Mouse (Mus musculus): Measurements from ENCODE around the gene Col8a1. TPM values are rescaled to one million over a fixed set of nuclear protein-coding genes. Genes with fewer than 3 reads are reported as not detected.

The Col8a1 gene
- 0.25 and 0.30 TPM in 2 replicates for polyA plus RNA-seq (2015; fragmentation: Nextera tagmentation; extraction: Ambion mirVana)

GRCm38 (mm10) chr16:57754526-57755125, at the start of gene Col8a1:
Gene Col8a1 (minus strand): TSS chr16:57754737.
- ATAC-seq (ENCODE audit: low read depth) (no peak), DNase-seq (no peak)

DNA sequence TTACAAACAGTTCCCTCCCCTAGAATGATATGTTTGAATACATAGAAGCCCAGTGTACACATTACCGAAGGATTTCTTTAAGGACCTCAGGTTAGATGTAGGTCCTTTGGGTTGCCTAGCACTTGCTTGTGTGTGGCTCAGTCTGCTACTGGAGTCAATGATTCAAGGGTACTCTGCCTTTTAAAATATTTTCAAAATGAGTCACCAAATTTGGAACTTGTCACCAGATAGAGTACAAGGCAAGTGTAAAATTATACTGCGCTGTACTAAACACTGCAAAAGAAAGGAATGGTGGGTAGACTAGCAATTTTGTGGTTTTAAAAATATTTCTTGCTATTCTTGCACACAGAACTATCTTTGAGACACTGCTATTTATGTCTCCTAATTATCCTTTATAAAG, 47.3 kb upstream of the Col8a1 start:
- Histone ChIP-seq H3K9ac (no peak overlapping the region), H3K36me3 (no peaks in the 10 kb centered on the region), H3K27ac (no peak overlapping the region), H3K4me3 (replicated peaks) (no peak overlapping the region), H3K4me2 (no peak overlapping the region), H3K4me1 (replicated peaks) (no peaks in the 10 kb centered on the region), H3K27me3 (no peaks in the 10 kb centered on the region), H3K9me3 (replicated peaks) (no peaks in the 10 kb centered on the region)
- 75% methylated on average over 2 of the region's 2 CpGs for WGBS (ENCODE audit: insufficient replicate concordance)
- no peak for DNase-seq
- ATAC-seq (ENCODE audit: low read depth), result no peak

More at GRCm38 (mm10) chr16:57754526-57755125, at the start of gene Col8a1:
- H3K27me3 ChIP-seq, result peaks cover 5% of the 10 kb centered on the region
- 0 out of 2 replicates have a peak within 1 kb of the TSS, but pooled peaks have one; percentile 4 for H3K4me3 ChIP-seq (replicated peaks)
- no peak within 1 kb of the TSS for H3K9ac ChIP-seq
- H3K27ac ChIP-seq, result no peak within 1 kb of the TSS
- H3K4me2 ChIP-seq, result peak within 1 kb of the TSS; percentile 48
- H3K36me3 ChIP-seq, result no peaks in the 10 kb centered on the region
- no peaks in the 10 kb centered on the region for H3K4me1 ChIP-seq (replicated peaks)
- H3K9me3 ChIP-seq (replicated peaks), result no peaks in the 10 kb centered on the region
- 7% methylated on average over 19 of the region's 19 CpGs for WGBS (ENCODE audit: insufficient replicate concordance)

- no peak overlapping the region for H3K27ac ChIP-seq
- H3K27me3 ChIP-seq, result no peaks in the 10 kb centered on the region
- H3K4me3 ChIP-seq (replicated peaks), result no peak overlapping the region
- no peak for DNase-seq
- H3K9ac ChIP-seq, result no peak overlapping the region
- H3K4me1 ChIP-seq (replicated peaks), result no peaks in the 10 kb centered on the region
- no peak overlapping the region for H3K4me2 ChIP-seq
- no peaks in the 10 kb centered on the region for H3K36me3 ChIP-seq
- WGBS (ENCODE audit: insufficient replicate concordance), result 59% methylated on average over 6 of the region's 6 CpGs
- no peaks in the 10 kb centered on the region for H3K9me3 ChIP-seq (replicated peaks)
- ATAC-seq (ENCODE audit: low read depth), result no peak
Measured at GRCm38 (mm10) chr16:57796321-57796720, 41.8 kb upstream of the Col8a1 start.

DNA sequence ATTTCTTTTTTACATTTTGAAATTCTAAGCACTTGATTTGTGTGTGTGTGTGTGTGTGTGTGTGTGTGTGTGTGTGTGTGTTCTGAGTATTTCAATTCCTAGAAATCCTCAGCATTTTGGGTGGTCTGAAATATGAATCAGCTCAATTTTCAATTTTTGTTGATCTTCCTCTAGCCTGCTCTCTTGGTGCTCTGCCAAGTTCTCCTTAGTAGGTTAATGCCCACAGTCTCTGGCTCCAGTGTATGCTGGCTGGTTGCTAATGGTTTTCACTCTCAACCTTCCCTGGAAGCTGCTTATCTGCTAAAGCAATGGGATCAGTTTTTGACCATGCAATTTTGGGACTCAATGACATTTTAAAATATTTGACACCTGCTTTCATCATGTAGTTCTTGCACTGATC, 24.5 kb upstream of the Col8a1 start:
- Histone ChIP-seq H3K36me3 (no peaks in the 10 kb centered on the region), H3K9me3 (replicated peaks) (no peaks in the 10 kb centered on the region), H3K9ac (no peak overlapping the region), H3K27me3 (no peaks in the 10 kb centered on the region), H3K4me1 (replicated peaks) (no peaks in the 10 kb centered on the region), H3K4me2 (no peak overlapping the region), H3K27ac (no peak overlapping the region), H3K4me3 (replicated peaks) (no peak overlapping the region)
- no peak for ATAC-seq (ENCODE audit: low read depth)
- DNase-seq, result no peak

- Histone ChIP-seq H3K4me1 (replicated peaks) (no peaks in the 10 kb centered on the region), H3K27me3 (no peaks in the 10 kb centered on the region), H3K4me2 (no peak overlapping the region), H3K4me3 (replicated peaks) (no peak overlapping the region), H3K36me3 (no peaks in the 10 kb centered on the region), H3K27ac (no peak overlapping the region), H3K9ac (no peak overlapping the region), H3K9me3 (replicated peaks) (no peaks in the 10 kb centered on the region)
- no peak for DNase-seq
- WGBS (ENCODE audit: insufficient replicate concordance), result 52% methylated on average over 3 of the region's 3 CpGs
- ATAC-seq (ENCODE audit: low read depth), result no peak
Measured at GRCm38 (mm10) chr16:57765615-57766014, 11.1 kb upstream of the Col8a1 start.

DNA sequence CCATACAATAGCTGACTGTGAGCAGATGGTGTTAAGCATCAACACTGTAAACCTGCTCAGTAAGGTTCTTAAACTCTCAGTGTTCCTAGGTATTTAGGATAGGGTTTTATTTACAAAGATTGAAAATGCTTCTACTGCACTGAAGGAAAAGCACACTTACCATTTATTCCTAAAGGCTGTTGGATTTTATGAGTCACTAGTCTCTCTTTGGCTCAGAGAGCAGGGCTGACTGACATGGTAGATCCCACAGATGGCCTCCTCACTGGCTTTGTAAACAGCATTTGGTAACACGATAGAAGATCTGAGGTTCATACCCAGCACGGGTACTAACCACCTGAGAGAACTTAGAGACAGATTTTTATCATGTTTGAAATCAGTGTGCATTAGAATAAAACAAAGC, 5.3 kb upstream of the Col8a1 start:
- H3K9me3 ChIP-seq (replicated peaks), result no peaks in the 10 kb centered on the region
- no peak overlapping the region for H3K27ac ChIP-seq
- WGBS (ENCODE audit: insufficient replicate concordance), result 55% methylated on average over 2 of the region's 2 CpGs
- H3K9ac ChIP-seq, result no peak overlapping the region
- DNase-seq (no peak), ATAC-seq (ENCODE audit: low read depth) (no peak)
- H3K4me2 ChIP-seq, result no peak overlapping the region
- no peaks in the 10 kb centered on the region for H3K36me3 ChIP-seq
- no peak overlapping the region for H3K4me3 ChIP-seq (replicated peaks)
- H3K4me1 ChIP-seq (replicated peaks), result no peaks in the 10 kb centered on the region
- H3K27me3 ChIP-seq, result no peaks in the 10 kb centered on the region

GRCm38 (mm10) chr16:57755708-57756107, 1.2 kb upstream of the Col8a1 start:
- Histone ChIP-seq H3K9ac (no peak overlapping the region), H3K27ac (no peak overlapping the region), H3K4me2 (no peak overlapping the region), H3K36me3 (no peaks in the 10 kb centered on the region), H3K9me3 (replicated peaks) (no peaks in the 10 kb centered on the region), H3K27me3 (peaks cover 5% of the 10 kb centered on the region), H3K4me3 (replicated peaks) (no peak overlapping the region), H3K4me1 (replicated peaks) (no peaks in the 10 kb centered on the region)
- 40% methylated on average over 5 of the region's 5 CpGs for WGBS (ENCODE audit: insufficient replicate concordance)
- ATAC-seq (ENCODE audit: low read depth), result no peak
- no peak for DNase-seq

DNA sequence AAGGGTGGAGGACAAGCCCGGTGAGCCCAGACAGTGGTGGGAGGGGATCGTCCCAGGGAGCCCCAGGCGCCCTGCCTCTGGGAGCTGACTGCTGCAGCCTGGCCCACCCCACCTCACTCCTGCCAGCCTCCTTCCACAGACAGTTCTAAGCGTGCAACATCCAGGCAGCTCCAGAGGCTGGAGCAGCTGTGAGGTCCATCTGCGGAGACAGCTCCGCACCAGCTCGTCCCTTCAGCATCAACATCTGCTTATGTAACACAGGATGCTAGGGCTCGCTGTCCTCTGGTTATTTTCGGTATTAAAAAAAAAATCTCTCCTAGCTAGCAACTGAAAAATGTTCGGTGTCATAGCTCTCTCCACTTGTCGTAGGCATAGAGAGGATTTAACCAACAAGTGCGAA, 704 bp upstream of the Col8a1 start:
- no peak overlapping the region for H3K27ac ChIP-seq
- no peaks in the 10 kb centered on the region for H3K36me3 ChIP-seq
- no peak for ATAC-seq (ENCODE audit: low read depth)
- H3K9ac ChIP-seq, result no peak overlapping the region
- DNase-seq, result no peak
- no peaks in the 10 kb centered on the region for H3K4me1 ChIP-seq (replicated peaks)
- peaks cover 5% of the 10 kb centered on the region for H3K27me3 ChIP-seq
- 0 out of 2 replicates have a peak overlapping the region, but pooled peaks have one; percentile 4 for H3K4me3 ChIP-seq (replicated peaks)
- no peaks in the 10 kb centered on the region for H3K9me3 ChIP-seq (replicated peaks)
- peak overlapping the region; percentile 48 for H3K4me2 ChIP-seq
- WGBS (ENCODE audit: insufficient replicate concordance), result 23% methylated on average over 12 of the region's 12 CpGs

GRCm38 (mm10) chr16:57753539-57754280, 827 bp downstream of the Col8a1 start:
- Histone ChIP-seq H3K9me3 (replicated peaks) (no peaks in the 10 kb centered on the region), H3K36me3 (no peaks in the 10 kb centered on the region), H3K4me3 (replicated peaks) (no peak overlapping the region), H3K4me1 (replicated peaks) (no peaks in the 10 kb centered on the region), H3K9ac (no peak overlapping the region), H3K4me2 (no peak overlapping the region), H3K27me3 (peaks cover 5% of the 10 kb centered on the region), H3K27ac (no peak overlapping the region)
- DNase-seq (no peak), ATAC-seq (ENCODE audit: low read depth) (no peak)
- 38% methylated on average over 10 of the region's 10 CpGs for WGBS (ENCODE audit: insufficient replicate concordance)

- Histone ChIP-seq H3K9ac (no peak overlapping the region), H3K27me3 (peaks cover 5% of the 10 kb centered on the region), H3K4me2 (no peak overlapping the region), H3K4me1 (replicated peaks) (no peaks in the 10 kb centered on the region), H3K4me3 (replicated peaks) (no peak overlapping the region), H3K27ac (no peak overlapping the region), H3K36me3 (no peaks in the 10 kb centered on the region), H3K9me3 (replicated peaks) (no peaks in the 10 kb centered on the region)
- 17% methylated on average over 2 of the region's 2 CpGs for WGBS (ENCODE audit: insufficient replicate concordance)
- ATAC-seq (ENCODE audit: low read depth) (no peak), DNase-seq (no peak)
Measured at GRCm38 (mm10) chr16:57750549-57750948, 4.0 kb downstream of the Col8a1 start.

DNA sequence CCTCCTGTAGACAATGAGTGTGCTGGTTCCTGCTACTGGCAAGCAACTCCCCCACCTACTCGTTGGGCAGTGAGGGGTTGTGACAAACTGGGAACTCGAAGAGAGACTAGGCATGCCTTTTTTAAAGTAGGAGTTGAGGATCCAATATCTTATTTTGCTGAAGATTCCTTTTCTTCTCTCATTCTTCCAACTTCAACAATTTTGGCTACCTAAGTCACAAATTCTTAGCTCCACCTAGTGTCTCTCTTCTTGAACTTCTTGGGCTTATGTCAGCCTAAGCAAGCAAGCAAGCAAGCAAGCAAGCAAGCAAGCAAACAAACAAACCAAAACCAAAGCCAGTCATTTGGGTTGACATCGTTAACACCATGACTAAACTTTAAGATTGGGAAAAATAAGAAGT, 6.4 kb downstream of the Col8a1 start:
- H3K4me3 ChIP-seq (replicated peaks), result no peak overlapping the region
- H3K4me2 ChIP-seq, result no peak overlapping the region
- ATAC-seq (ENCODE audit: low read depth), result no peak
- 42% methylated on average over 3 of the region's 3 CpGs for WGBS (ENCODE audit: insufficient replicate concordance)
- H3K9ac ChIP-seq, result no peak overlapping the region
- H3K9me3 ChIP-seq (replicated peaks), result no peaks in the 10 kb centered on the region
- H3K27ac ChIP-seq, result no peak overlapping the region
- DNase-seq, result no peak
- H3K36me3 ChIP-seq, result no peaks in the 10 kb centered on the region
- no peaks in the 10 kb centered on the region for H3K27me3 ChIP-seq
- no peaks in the 10 kb centered on the region for H3K4me1 ChIP-seq (replicated peaks)
